ENCODE assay signal across 11 mouse cellular contexts in genomic region chr11:68953903-68954302, GRCm38 (mm10). TPM values are rescaled to one million over a fixed set of nuclear protein-coding genes. Genes with fewer than 3 reads are reported as not detected.
DNase-seq lines count a peak whose midpoint lies in the region; ATAC-seq and TF ChIP-seq lines count a peak whose summit lies in the region.
"Had no signal": no experiment of that assay in that cellular context is flagged by ENCODE, and none has a peak within 500 bp of the region (broad histone marks: within the 10 kb centered on the region; RNA-seq: fewer than 3 reads in every experiment).

No protein-coding gene starts in this region.

- H3K4me3 ChIP-seq in heart, embryonic 11.5 days (ENCODE audit: low read depth, low read length) = peak overlapping the region; percentile 47
- H3K4me3 ChIP-seq in ES-E14 (ENCODE audit: insufficient read depth in 1 of 2, low read depth in 1 of 2, low read length in 2 of 2, poor library complexity in 1 of 2, severe bottlenecking in 1 of 2) = peak overlapping the region; percentile 58 to 73
- H3K4me3 ChIP-seq in hindbrain, embryonic 12.5 days = no peak overlapping the region
- H3K4me3 ChIP-seq in midbrain, embryonic 11.5 days (ENCODE audit: low read depth, low read length) = peak overlapping the region; percentile 27; the same call in 1 of the 2 replicates

- H3K9ac ChIP-seq in heart, embryonic 11.5 days (ENCODE audit: low read depth, low read length) = 0 out of 2 replicates have a peak overlapping the region, but pooled peaks have one; percentile 5
- H3K9ac ChIP-seq in ES-E14 (ENCODE audit: insufficient read depth, low read depth, low read length, poor library complexity, severe bottlenecking) = no peak overlapping the region
- H3K9ac ChIP-seq in hindbrain, embryonic 12.5 days = no peak overlapping the region
- peak overlapping the region; percentile 9; the same call in 1 of the 2 replicates for H3K9ac ChIP-seq in midbrain, embryonic 11.5 days (ENCODE audit: low read length)

- H3K4me1 ChIP-seq in heart, embryonic 11.5 days (ENCODE audit: control insufficient read depth, insufficient read depth, low read length) = peaks cover 15% of the 10 kb centered on the region
- peaks cover 3 to 17% of the 10 kb centered on the region in 2 experiments; a peak in 3 of 4 replicates for H3K4me1 ChIP-seq in ES-E14 (ENCODE audit: control insufficient read depth in 2 of 2, insufficient read depth in 2 of 2, low read length in 2 of 2, poor library complexity in 1 of 2)
- peaks cover 18% of the 10 kb centered on the region for H3K4me1 ChIP-seq in hindbrain, embryonic 12.5 days
- H3K4me1 ChIP-seq in midbrain, embryonic 11.5 days (ENCODE audit: control insufficient read depth, insufficient read depth, low read length) = peaks cover 10% of the 10 kb centered on the region

- in situ Hi-C loops in ES-E14 (cut with MboI; ENCODE audit: low sequenced_read_pairs in 2 of 2, unreplicated experiment in 2 of 2) = no loop called here

- peak overlapping the region; percentile 83 for H3K4me2 ChIP-seq in heart, embryonic 11.5 days
- H3K4me2 ChIP-seq in hindbrain, embryonic 12.5 days (replicated peaks) = peak overlapping the region; percentile 58
- peak overlapping the region; percentile 70 for H3K4me2 ChIP-seq in midbrain, embryonic 11.5 days

- H3K36me3 ChIP-seq in heart, embryonic 11.5 days (ENCODE audit: control insufficient read depth, insufficient read depth, low read length) = no peaks in the 10 kb centered on the region
- H3K36me3 ChIP-seq in ES-E14 (ENCODE audit: control insufficient read depth, insufficient read depth, low read length, poor library complexity, severe bottlenecking) = peaks cover 4% of the 10 kb centered on the region
- no peaks in the 10 kb centered on the region for H3K36me3 ChIP-seq in hindbrain, embryonic 12.5 days
- no peaks in the 10 kb centered on the region for H3K36me3 ChIP-seq in midbrain, embryonic 11.5 days (ENCODE audit: control insufficient read depth, insufficient read depth, low read length)

- DNase-seq in heart, postnatal 25 days (ENCODE audit: low spot score) = no peak
- DNase-seq in ES-E14 (ENCODE audit: low read depth, low spot score) = no peak
- peak; percentile 90 for DNase-seq in midbrain, embryonic 11.5 days (ENCODE audit: low spot score, missing footprints)
- no peak for DNase-seq in thymus, postnatal 0 days (ENCODE audit: low spot score)
- DNase-seq in left cerebral cortex, postnatal 36 days (ENCODE audit: low spot score in 2 of 2) = no peak

- ATAC-seq in heart, embryonic 11.5 days (replicated peaks; ENCODE audit: insufficient number of reproducible peaks, low FRiP score, low TSS enrichment) = no peak
- no peak for ATAC-seq in hindbrain, embryonic 12.5 days (ENCODE audit: low FRiP score)
- ATAC-seq in midbrain, embryonic 11.5 days (ENCODE audit: low FRiP score) = no peak
- ATAC-seq in erythroblast, adult 5-6 weeks (replicated peaks; ENCODE audit: low FRiP score, poor library complexity, severe bottlenecking) = no peak

- no peak overlapping the region for H3K27ac ChIP-seq in heart, embryonic 11.5 days (ENCODE audit: low read depth, low read length)
- no peak overlapping the region for H3K27ac ChIP-seq in ES-E14 (ENCODE audit: insufficient read depth, low read depth, low read length, poor library complexity, severe bottlenecking)
- H3K27ac ChIP-seq in hindbrain, embryonic 12.5 days = no peak overlapping the region
- no peak overlapping the region for H3K27ac ChIP-seq in midbrain, embryonic 11.5 days (ENCODE audit: low read depth, low read length)
- H3K27ac ChIP-seq: macrophage had no signal

- 7% methylated on average over 13 of the region's 13 CpGs for WGBS in heart, embryonic 11.5 days (ENCODE audit: insufficient replicate concordance)
- WGBS in hindbrain, embryonic 12.5 days = 6% methylated on average over 13 of the region's 13 CpGs
- WGBS in midbrain, embryonic 11.5 days = 6% methylated on average over 13 of the region's 13 CpGs

- H3K27me3 ChIP-seq in heart, embryonic 11.5 days (ENCODE audit: control insufficient read depth, insufficient read depth, low read length) = peaks cover 32% of the 10 kb centered on the region
- H3K27me3 ChIP-seq in hindbrain, embryonic 12.5 days = peaks cover 69% of the 10 kb centered on the region
- peaks cover 28% of the 10 kb centered on the region for H3K27me3 ChIP-seq in midbrain, embryonic 11.5 days (ENCODE audit: control insufficient read depth, insufficient read depth, low read length)

- no peaks in the 10 kb centered on the region for H3K9me3 ChIP-seq in heart, embryonic 11.5 days (replicated peaks; ENCODE audit: control insufficient read depth, low read length)
- H3K9me3 ChIP-seq in ES-E14 (ENCODE audit: control insufficient read depth, insufficient read depth, low read depth, low read length) = no peaks in the 10 kb centered on the region
- H3K9me3 ChIP-seq in hindbrain, embryonic 12.5 days (replicated peaks) = no peaks in the 10 kb centered on the region
- H3K9me3 ChIP-seq in midbrain, embryonic 11.5 days (ENCODE audit: control insufficient read depth, low read length) = no peaks in the 10 kb centered on the region

- intact Hi-C loops in heart, postnatal 25 days (cut with DNase I) = no loop called here
- intact Hi-C loops in left cerebral cortex, postnatal 36 days (cut with DNase I) = no loop called here

TF ChIP-seq in ES-E14, 5 proteins besides CTCF, POLR2A, EP300 and RAD21 (continues in another document):
- TF ChIP-seq CHD2 (IDR thresholded peaks at IDR 0.05; ENCODE audit: low read depth, low read length) (no peak), ZNF384 (IDR thresholded peaks at IDR 0.05; ENCODE audit: low read depth, low read length) (no peak), HCFC1 (IDR thresholded peaks at IDR 0.05; ENCODE audit: borderline replicate concordance, insufficient read depth, low read length) (no peak), ZC3H11A (IDR thresholded peaks at IDR 0.05; ENCODE audit: borderline replicate concordance, low read depth, low read length) (no peak)

RNA-seq across cellular contexts. Expression of gene Arhgef15, which starts 3.4 kb away (rescaled TPM):
- 9.0 and 12.3 TPM in 2 replicates for polyA plus RNA-seq in heart, embryonic 11.5 days (2014; fragmentation: Nextera tagmentation; extraction: Ambion mirVana)
- 10 to 100 TPM; 28.1 to 32.4 TPM for total RNA-seq in heart, postnatal 25 days (2021)
- 2.5 and 3.1 TPM in 2 replicates for total RNA-seq in ES-E14 (2012; rRNA removed)
- 8.5 TPM in 2 replicates for polyA plus RNA-seq in hindbrain, embryonic 12.5 days (2016; fragmentation: Nextera tagmentation; extraction: Ambion mirVana)
- 3.7 and 4.2 TPM in 2 replicates for polyA plus RNA-seq in midbrain, embryonic 11.5 days (2014; fragmentation: Nextera tagmentation; extraction: Ambion mirVana)
- 1.0 and 1.1 TPM in 2 replicates for polyA plus RNA-seq in thymus, postnatal 0 days (2015; fragmentation: Nextera tagmentation; extraction: Ambion mirVana)
- not detected in 2 replicates for total RNA-seq in erythroblast, adult 5-6 weeks (2015; ENCODE audit: low replicate concordance)
- total RNA-seq in erythroblast, adult 5-6 weeks (2017; ENCODE audit: low replicate concordance) = not detected in 2 replicates
- 10 to 100 TPM; 16.5 to 26.9 TPM for total RNA-seq in left cerebral cortex, postnatal 36 days (2021)
- polyA plus RNA-seq: macrophage had no signal

RNA-seq across cellular contexts. Expression of gene Slc25a35, which starts 14.0 kb away (rescaled TPM):
- polyA plus RNA-seq in heart, embryonic 11.5 days (2014; fragmentation: Nextera tagmentation; extraction: Ambion mirVana) = 1.5 and 1.6 TPM in 2 replicates
- total RNA-seq in heart, postnatal 25 days (2021) = 1 to 10 TPM; 6.4 to 7.4 TPM
- 2.7 and 3.3 TPM in 2 replicates for total RNA-seq in ES-E14 (2012; rRNA removed)
- 2.3 TPM in 2 replicates for polyA plus RNA-seq in hindbrain, embryonic 12.5 days (2016; fragmentation: Nextera tagmentation; extraction: Ambion mirVana)
- polyA plus RNA-seq in midbrain, embryonic 11.5 days (2014; fragmentation: Nextera tagmentation; extraction: Ambion mirVana) = 1.1 and 1.2 TPM in 2 replicates
- 4.0 and 4.8 TPM in 2 replicates for polyA plus RNA-seq in thymus, postnatal 0 days (2015; fragmentation: Nextera tagmentation; extraction: Ambion mirVana)
- total RNA-seq in erythroblast, adult 5-6 weeks (2015; ENCODE audit: low replicate concordance) = 0.84 and 8.3 TPM in 2 replicates
- 0.94 TPM in 1 of 2 replicates, not detected in the other for total RNA-seq in erythroblast, adult 5-6 weeks (2017; ENCODE audit: low replicate concordance)
- 1 to 10 TPM; 5.7 to 6.1 TPM for total RNA-seq in left cerebral cortex, postnatal 36 days (2021)

RNA-seq across cellular contexts. Expression of gene Rangrf, which starts 21.1 kb away (rescaled TPM):
- 67.0 and 70.6 TPM in 2 replicates for polyA plus RNA-seq in heart, embryonic 11.5 days (2014; fragmentation: Nextera tagmentation; extraction: Ambion mirVana)
- total RNA-seq in heart, postnatal 25 days (2021) = 10 to 100 TPM; 80.3 to 89.1 TPM
- total RNA-seq in ES-E14 (2012; rRNA removed) = 90.7 and 107 TPM in 2 replicates
- 34.4 and 38.3 TPM in 2 replicates for polyA plus RNA-seq in hindbrain, embryonic 12.5 days (2016; fragmentation: Nextera tagmentation; extraction: Ambion mirVana)
- polyA plus RNA-seq in midbrain, embryonic 11.5 days (2014; fragmentation: Nextera tagmentation; extraction: Ambion mirVana) = 54.5 and 55.3 TPM in 2 replicates
- polyA plus RNA-seq in thymus, postnatal 0 days (2015; fragmentation: Nextera tagmentation; extraction: Ambion mirVana) = 38.6 and 44.6 TPM in 2 replicates
- 11.5 and 18.8 TPM in 2 replicates for total RNA-seq in erythroblast, adult 5-6 weeks (2015; ENCODE audit: low replicate concordance)
- total RNA-seq in erythroblast, adult 5-6 weeks (2017; ENCODE audit: low replicate concordance) = 5.0 and 16.0 TPM in 2 replicates
- 10 to 100 TPM; 13.7 to 18.6 TPM for total RNA-seq in left cerebral cortex, postnatal 36 days (2021)

RNA-seq across cellular contexts. Expression of gene Odf4, which starts 27.0 kb away (rescaled TPM):
- not detected in 2 replicates for polyA plus RNA-seq in heart, embryonic 11.5 days (2014; fragmentation: Nextera tagmentation; extraction: Ambion mirVana)
- not detected for total RNA-seq in heart, postnatal 25 days (2021)
- not detected in 2 replicates for total RNA-seq in ES-E14 (2012; rRNA removed)
- 0.36 TPM in 1 of 2 replicates, not detected in the other for polyA plus RNA-seq in hindbrain, embryonic 12.5 days (2016; fragmentation: Nextera tagmentation; extraction: Ambion mirVana)
- not detected in 2 replicates for polyA plus RNA-seq in midbrain, embryonic 11.5 days (2014; fragmentation: Nextera tagmentation; extraction: Ambion mirVana)
- polyA plus RNA-seq in thymus, postnatal 0 days (2015; fragmentation: Nextera tagmentation; extraction: Ambion mirVana) = not detected in 2 replicates
- total RNA-seq in erythroblast, adult 5-6 weeks (2015; ENCODE audit: low replicate concordance) = not detected in 2 replicates
- not detected in 2 replicates for total RNA-seq in erythroblast, adult 5-6 weeks (2017; ENCODE audit: low replicate concordance)
- total RNA-seq in left cerebral cortex, postnatal 36 days (2021) = under 1 TPM; 0.47 to 0.70 TPM
- total RNA-seq: gastrocnemius, postnatal 4 days had no signal
- polyA plus RNA-seq: C2C12, macrophage had no signal

RNA-seq across cellular contexts. Expression of gene Rpl26, which starts 52.5 kb away (rescaled TPM):
- polyA plus RNA-seq in heart, embryonic 11.5 days (2014; fragmentation: Nextera tagmentation; extraction: Ambion mirVana) = 719 and 795 TPM in 2 replicates
- total RNA-seq in heart, postnatal 25 days (2021) = 100 to 1,000 TPM; 612 to 679 TPM
- 2,753 and 2,889 TPM in 2 replicates for total RNA-seq in ES-E14 (2012; rRNA removed)
- 624 and 749 TPM in 2 replicates for polyA plus RNA-seq in hindbrain, embryonic 12.5 days (2016; fragmentation: Nextera tagmentation; extraction: Ambion mirVana)
- 841 and 881 TPM in 2 replicates for polyA plus RNA-seq in midbrain, embryonic 11.5 days (2014; fragmentation: Nextera tagmentation; extraction: Ambion mirVana)
- 1,221 and 1,303 TPM in 2 replicates for polyA plus RNA-seq in thymus, postnatal 0 days (2015; fragmentation: Nextera tagmentation; extraction: Ambion mirVana)
- 757 and 872 TPM in 2 replicates for total RNA-seq in erythroblast, adult 5-6 weeks (2015; ENCODE audit: low replicate concordance)
- total RNA-seq in erythroblast, adult 5-6 weeks (2017; ENCODE audit: low replicate concordance) = 762 and 834 TPM in 2 replicates
- total RNA-seq in left cerebral cortex, postnatal 36 days (2021) = 100 to 1,000 TPM; 695 to 749 TPM

Comparison
In these comparisons a context has a peak if more than half of its experiments do, and no peak if none do; other contexts are left out.
1. H3K9ac ChIP-seq: peak in heart, embryonic 11.5 days (single experiment) and midbrain, embryonic 11.5 days (single experiment); none in ES-E14 (single experiment) and hindbrain, embryonic 12.5 days (single experiment).
2. Peak in every context shown above with its lines, with median percentiles within 50 percentile points of each other: H3K4me2 ChIP-seq.